In the genomic region with DNA sequence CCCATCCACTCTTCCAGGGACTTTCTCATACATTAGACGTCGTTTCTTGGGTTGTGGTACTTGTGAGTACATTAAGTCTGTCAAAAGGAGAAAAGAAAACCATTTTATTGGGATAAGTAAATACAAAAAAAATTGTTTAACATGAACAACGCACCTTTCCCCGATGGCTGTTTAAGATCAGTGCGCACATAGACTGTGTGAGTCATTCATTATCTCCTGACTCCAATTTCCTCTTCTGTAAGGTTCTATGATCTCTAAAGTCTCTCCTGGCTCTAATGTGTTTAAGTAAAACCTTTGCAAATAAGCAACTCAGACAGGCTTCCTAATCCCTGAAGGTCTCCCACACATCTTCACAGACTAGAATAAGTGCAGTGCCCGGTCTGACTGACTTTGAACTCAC, we compare ENCODE assay signal across 34 mouse cellular contexts. TPM values are rescaled to one million over a fixed set of nuclear protein-coding genes. Genes with fewer than 3 reads are reported as not detected.
"Had no signal": no experiment of that assay in that cellular context is flagged by ENCODE, and none has a peak within 500 bp of the region (broad histone marks: within the 10 kb centered on the region; RNA-seq: fewer than 3 reads in every experiment).

No protein-coding gene starts in this region.

- H3K4me1 ChIP-seq: limb, embryonic 12.5 days; limb, embryonic 13.5 days; limb, embryonic 15.5 days; liver, embryonic 12.5 days; liver, embryonic 13.5 days; liver, embryonic 15.5 days; lung, embryonic 15.5 days; midbrain, embryonic 12.5 days; midbrain, embryonic 13.5 days; midbrain, embryonic 15.5 days; neural tube, embryonic 12.5 days; neural tube, embryonic 13.5 days had no signal

- H3K9me3 ChIP-seq: limb, embryonic 10.5 days; limb, embryonic 13.5 days; limb, embryonic 15.5 days; liver, embryonic 12.5 days; liver, embryonic 13.5 days; liver, embryonic 15.5 days; lung, embryonic 15.5 days; midbrain, embryonic 10.5 days; midbrain, embryonic 12.5 days; midbrain, embryonic 13.5 days; midbrain, embryonic 15.5 days; neural tube, embryonic 12.5 days had no signal

- H3K27me3 ChIP-seq: limb, embryonic 12.5 days; limb, embryonic 13.5 days; limb, embryonic 15.5 days; liver, embryonic 12.5 days; liver, embryonic 13.5 days; liver, embryonic 15.5 days; lung, embryonic 15.5 days; megakaryocyte, embryonic 14.5 days; midbrain, embryonic 12.5 days; midbrain, embryonic 13.5 days; midbrain, embryonic 15.5 days; neural tube, embryonic 12.5 days; neural tube, embryonic 13.5 days had no signal

- H3K27ac ChIP-seq: limb, embryonic 10.5 days; limb, embryonic 12.5 days; limb, embryonic 13.5 days; limb, embryonic 15.5 days; liver, embryonic 12.5 days; liver, embryonic 13.5 days; liver, embryonic 14.5 days; liver, embryonic 15.5 days; lung, embryonic 15.5 days; macrophage; midbrain, embryonic 10.5 days; midbrain, embryonic 12.5 days; midbrain, embryonic 13.5 days; midbrain, embryonic 15.5 days; neural tube, embryonic 12.5 days; neural tube, embryonic 13.5 days had no signal

- H3K36me3 ChIP-seq: liver, embryonic 15.5 days; midbrain, embryonic 10.5 days had no signal

- H3K4me3 ChIP-seq: limb, embryonic 10.5 days; limb, embryonic 12.5 days; limb, embryonic 13.5 days; limb, embryonic 15.5 days; liver, embryonic 12.5 days; liver, embryonic 13.5 days; liver, embryonic 15.5 days; lung, embryonic 15.5 days; megakaryocyte, embryonic 14.5 days; midbrain, embryonic 10.5 days; midbrain, embryonic 12.5 days; midbrain, embryonic 13.5 days; midbrain, embryonic 15.5 days; myocyte; neural tube, embryonic 12.5 days; neural tube, embryonic 13.5 days had no signal

- H3K9ac ChIP-seq: limb, embryonic 12.5 days; limb, embryonic 13.5 days; limb, embryonic 15.5 days; liver, embryonic 12.5 days; liver, embryonic 13.5 days; liver, embryonic 14.5 days; liver, embryonic 15.5 days; liver, postnatal 0 days; lung, embryonic 14.5 days; lung, embryonic 15.5 days; midbrain, embryonic 12.5 days; midbrain, embryonic 13.5 days; midbrain, embryonic 15.5 days; neural tube, embryonic 12.5 days; neural tube, embryonic 13.5 days had no signal

- DNase-seq: left cerebral cortex, postnatal 4 days; liver; liver, embryonic 13.5 days; liver, postnatal 0 days; lung, adult 18-20 months; lung, adult 2 months; lung, embryonic 14.5 days; lung, postnatal 10 days; lung, postnatal 14 days; lung, postnatal 36 days; lung, postnatal 4 days; midbrain, embryonic 14.5 days had no signal

RNA-seq across cellular contexts. Expression of gene Gm20503, which starts 40.9 kb away (rescaled TPM):
- total RNA-seq: liver, adult 2 months; megakaryocyte, adult 5-6 weeks; megakaryocyte-erythroid progenitor cell, adult 5-6 weeks; midbrain, postnatal 0 days; monocyte, adult 5-6 weeks had no signal
- polyA plus RNA-seq: liver, adult 2 months; lung, adult 2 months; macrophage had no signal
